Mouse (Mus musculus) c-Kit-positive CD71-positive TER-119-positive erythroid progenitor cells, embryonic 14.5 days (primary cell): ENCODE results near the gene Nphp3.

Experiments used
- DNase-seq: peaks from one replicate; pipeline ENCODE4 v3.0.0-alpha.2; 2013; ENCODE audit warnings: low spot score

Gene Nphp3

GRCm38 (mm10) chr9:104064571-104064970, 62.2 kb downstream of the Nphp3 start:
- no peak for DNase-seq

GRCm38 (mm10) chr9:104070241-104070640, 67.9 kb downstream of the Nphp3 start:
- no peak for DNase-seq

GRCm38 (mm10) chr9:104070863-104071604, 68.7 kb downstream of the Nphp3 start:
- DNase-seq: no peak

- DNase-seq: peak; percentile 36
Observed at GRCm38 (mm10) chr9:104075808-104076207, 73.5 kb downstream of the Nphp3 start.

- DNase-seq: no peak
Observed at GRCm38 (mm10) chr9:104078780-104079179, 76.4 kb downstream of the Nphp3 start.

- DNase-seq: peak; percentile 40
Observed at GRCm38 (mm10) chr9:104079379-104079778, 77.0 kb downstream of the Nphp3 start.

- DNase-seq: no peak
Observed at GRCm38 (mm10) chr9:104080038-104080437, 77.7 kb downstream of the Nphp3 start.

GRCm38 (mm10) chr9:104085730-104086429, 83.5 kb downstream of the Nphp3 start:
- DNase-seq: no peak

GRCm38 (mm10) chr9:104088555-104088954, 86.2 kb downstream of the Nphp3 start:
- no peak for DNase-seq

GRCm38 (mm10) chr9:104092945-104093344, 90.6 kb downstream of the Nphp3 start:
- DNase-seq: no peak
